Mouse (Mus musculus): ENCODE data around the gene Hspa12a. TPM values are rescaled to one million over a fixed set of nuclear protein-coding genes. Genes with fewer than 3 reads are reported as not detected.

Gene Hspa12a
- polyA plus RNA-seq, 1 experiment from 2014 or later = 35.4 TPM

- ATAC-seq = no peak
- Histone ChIP-seq H3K4me2 (replicated peaks) (no peak within 1 kb of the TSS), H3K27ac (no peak within 1 kb of the TSS), H3K4me1 (replicated peaks) (peaks cover 3% of the 10 kb centered on the region; the same call in 1 of the 2 replicates), H3K9me3 (no peaks in the 10 kb centered on the region), H3K36me3 (no peaks in the 10 kb centered on the region), H3K27me3 (no peaks in the 10 kb centered on the region), H3K4me3 (replicated peaks) (no peak within 1 kb of the TSS), H3K9ac (replicated peaks) (no peak within 1 kb of the TSS)
- 65% methylated on average over 9 of the region's 9 CpGs for WGBS
These were observed 184.0 kb downstream of the Hspa12a start, which contains the start of gene Pnliprp2 for GRCm38 (mm10) chr19:58759423-58759822. Pnliprp2 (plus strand) TSS chr19:58759719.

- Histone ChIP-seq H3K36me3 (no peaks in the 10 kb centered on the region), H3K4me1 (replicated peaks) (peaks cover 3% of the 10 kb centered on the region; the same call in 1 of the 2 replicates), H3K4me3 (replicated peaks) (no peak overlapping the region), H3K4me2 (replicated peaks) (no peak overlapping the region), H3K27ac (no peak overlapping the region), H3K9me3 (peaks cover 4% of the 10 kb centered on the region; the same call in 1 of the 2 replicates), H3K9ac (replicated peaks) (no peak overlapping the region), H3K27me3 (no peaks in the 10 kb centered on the region)
- ATAC-seq = no peak
- WGBS = 94% methylated on average over 4 of the region's 4 CpGs
These were observed 184.6 kb downstream of the Hspa12a start for GRCm38 (mm10) chr19:58758871-58759270.

GRCm38 (mm10) chr19:58751504-58751903, 191.9 kb downstream of the Hspa12a start:
- H3K27me3 ChIP-seq = no peaks in the 10 kb centered on the region
- no peaks in the 10 kb centered on the region for H3K36me3 ChIP-seq
- H3K4me1 ChIP-seq (replicated peaks) = no peaks in the 10 kb centered on the region
- no peak overlapping the region for H3K9ac ChIP-seq (replicated peaks)
- ATAC-seq = no peak
- 76% methylated on average over 2 of the region's 2 CpGs for WGBS
- no peak overlapping the region for H3K4me2 ChIP-seq (replicated peaks)
- H3K4me3 ChIP-seq (replicated peaks) = no peak overlapping the region
- H3K27ac ChIP-seq = no peak overlapping the region
- peaks cover 4% of the 10 kb centered on the region; the same call in 1 of the 2 replicates for H3K9me3 ChIP-seq

- Histone ChIP-seq H3K4me2 (replicated peaks) (no peak overlapping the region), H3K36me3 (no peaks in the 10 kb centered on the region), H3K27ac (no peak overlapping the region), H3K4me3 (replicated peaks) (no peak overlapping the region), H3K9ac (replicated peaks) (no peak overlapping the region), H3K9me3 (peaks cover 4% of the 10 kb centered on the region; the same call in 1 of the 2 replicates), H3K4me1 (replicated peaks) (no peaks in the 10 kb centered on the region), H3K27me3 (no peaks in the 10 kb centered on the region)
- no peak for ATAC-seq
- WGBS = 86% methylated on average over 2 of the region's 2 CpGs
These were observed 192.6 kb downstream of the Hspa12a start for GRCm38 (mm10) chr19:58750822-58751221.

- no peaks in the 10 kb centered on the region for H3K9me3 ChIP-seq
- no peaks in the 10 kb centered on the region for H3K36me3 ChIP-seq
- H3K27me3 ChIP-seq = no peaks in the 10 kb centered on the region
- no peak overlapping the region for H3K4me3 ChIP-seq (replicated peaks)
- 91% methylated on average over 9 of the region's 9 CpGs for WGBS
- no peak overlapping the region for H3K4me2 ChIP-seq (replicated peaks)
- H3K4me1 ChIP-seq (replicated peaks) = no peaks in the 10 kb centered on the region
- no peak overlapping the region for H3K27ac ChIP-seq
- no peak overlapping the region for H3K9ac ChIP-seq (replicated peaks)
- no peak for ATAC-seq
These were observed 195.9 kb downstream of the Hspa12a start for GRCm38 (mm10) chr19:58747498-58748000.

Small RNA genes within 50 kb of the gene (microRNA-seq; reads per million reads assigned to microRNA genes)
- gene Mir3086 = 3.1 reads per million, percentile 11 among the genes with 10 or more reads in this experiment

Other genes with a start within 250 kb of the Hspa12a start
- 3.1 and 5.5 TPM in 2 replicates for gene Pnliprp1, start 214.8 kb downstream of the Hspa12a start, polyA plus RNA-seq (2015; fragmentation: Nextera tagmentation; extraction: Ambion mirVana)
- gene Pnliprp2, start 183.9 kb downstream of the Hspa12a start, polyA plus RNA-seq (2015; fragmentation: Nextera tagmentation; extraction: Ambion mirVana) = 0.09 TPM in 1 of 2 replicates, not detected in the other
- gene 1700019N19Rik, start 149.2 kb downstream of the Hspa12a start, polyA plus RNA-seq (2015; fragmentation: Nextera tagmentation; extraction: Ambion mirVana) = not detected in 2 replicates
- gene Eno4, start 229 bp downstream of the Hspa12a start, polyA plus RNA-seq (2015; fragmentation: Nextera tagmentation; extraction: Ambion mirVana) = 0.61 and 0.66 TPM in 2 replicates
- 15.5 and 19.0 TPM in 2 replicates for gene Shtn1, start 132.4 kb upstream of the Hspa12a start, polyA plus RNA-seq (2015; fragmentation: Nextera tagmentation; extraction: Ambion mirVana)
- 0.32 and 0.40 TPM in 2 replicates for gene Vax1, start 226.4 kb upstream of the Hspa12a start, polyA plus RNA-seq (2015; fragmentation: Nextera tagmentation; extraction: Ambion mirVana)